Comparison of ENCODE assay signal across 9 mouse cellular contexts in genomic region chr7:118922441-118923202, GRCm38 (mm10).
DNase-seq lines count a peak whose midpoint lies in the region; ATAC-seq and TF ChIP-seq lines count a peak whose summit lies in the region.
"Had no signal": no experiment of that assay in that cellular context is flagged by ENCODE, and none has a peak within 500 bp of the region (broad histone marks: within the 10 kb centered on the region; RNA-seq: fewer than 3 reads in every experiment).

No protein-coding gene starts in this region.

- no peak overlapping the region for H3K9ac ChIP-seq in lung, embryonic 14.5 days
- no peak overlapping the region for H3K9ac ChIP-seq in heart, embryonic 13.5 days
- H3K9ac ChIP-seq in neural tube, embryonic 15.5 days (replicated peaks), result no peak overlapping the region

- H3K36me3 ChIP-seq in lung, embryonic 14.5 days (ENCODE audit: insufficient read depth), result no peaks in the 10 kb centered on the region
- no peaks in the 10 kb centered on the region for H3K36me3 ChIP-seq in heart, embryonic 13.5 days
- no peaks in the 10 kb centered on the region for H3K36me3 ChIP-seq in neural tube, embryonic 15.5 days

- WGBS in lung, embryonic 14.5 days, result 59% methylated on average over 4 of the region's 4 CpGs
- WGBS in heart, embryonic 13.5 days, result 48% methylated on average over 4 of the region's 4 CpGs
- 64% methylated on average over 4 of the region's 4 CpGs for WGBS in neural tube, embryonic 15.5 days

- H3K27me3 ChIP-seq in lung, embryonic 14.5 days (ENCODE audit: insufficient read depth, low read length), result no peaks in the 10 kb centered on the region
- 0 out of 2 replicates have a peak, but pooled peaks cover under 1% of the 10 kb centered on the region for H3K27me3 ChIP-seq in heart, embryonic 13.5 days (replicated peaks)
- no peaks in the 10 kb centered on the region for H3K27me3 ChIP-seq in neural tube, embryonic 15.5 days (replicated peaks)

- peak; percentile 60; the same call in 1 of the 2 replicates for ATAC-seq in lung, embryonic 14.5 days (ENCODE audit: insufficient read depth)
- ATAC-seq in heart, embryonic 13.5 days (ENCODE audit: extremely low read depth, insufficient number of reproducible peaks, low FRiP score, low TSS enrichment), result no peak
- peak; percentile 76 for ATAC-seq in neural tube, embryonic 15.5 days (ENCODE audit: low FRiP score)

- no peaks in the 10 kb centered on the region for H3K9me3 ChIP-seq in lung, embryonic 14.5 days (ENCODE audit: low read depth, low read length)
- no peaks in the 10 kb centered on the region for H3K9me3 ChIP-seq in heart, embryonic 13.5 days
- no peaks in the 10 kb centered on the region for H3K9me3 ChIP-seq in neural tube, embryonic 15.5 days (replicated peaks)

- no peak for TF ChIP-seq CTCF in lung, embryonic 14.5 days (IDR thresholded peaks at IDR 0.05; ENCODE audit: low read depth)

- H3K4me3 ChIP-seq in lung, embryonic 14.5 days (ENCODE audit: low read depth, low read length), result no peak overlapping the region
- no peak overlapping the region for H3K4me3 ChIP-seq in heart, embryonic 13.5 days
- H3K4me3 ChIP-seq in neural tube, embryonic 15.5 days (replicated peaks), result no peak overlapping the region

- H3K4me1 ChIP-seq in lung, embryonic 14.5 days (ENCODE audit: insufficient read depth), result no peaks in the 10 kb centered on the region
- peaks cover 7% of the 10 kb centered on the region for H3K4me1 ChIP-seq in heart, embryonic 13.5 days
- H3K4me1 ChIP-seq in neural tube, embryonic 15.5 days, result peaks cover 5% of the 10 kb centered on the region; the same call in 1 of the 2 replicates

- H3K27ac ChIP-seq in lung, embryonic 14.5 days (ENCODE audit: low read depth), result 0 out of 2 replicates have a peak overlapping the region, but pooled peaks have one; percentile 34
- H3K27ac ChIP-seq in heart, embryonic 13.5 days (replicated peaks), result 0 out of 2 replicates have a peak overlapping the region, but pooled peaks have one; percentile 31
- 0 out of 2 replicates have a peak overlapping the region, but pooled peaks have one; percentile 20 for H3K27ac ChIP-seq in neural tube, embryonic 15.5 days (replicated peaks)

- H3K4me2 ChIP-seq in lung, embryonic 14.5 days, result no peak overlapping the region
- H3K4me2 ChIP-seq in heart, embryonic 13.5 days, result no peak overlapping the region
- H3K4me2 ChIP-seq in neural tube, embryonic 15.5 days, result no peak overlapping the region
- H3K4me2 ChIP-seq: midbrain, embryonic 11.5 days had no signal

- peak; percentile 34 for DNase-seq in lung, embryonic 14.5 days
- DNase-seq in lung, postnatal 14 days, result no peak
- DNase-seq in T-cell, adult 2 months (ENCODE audit: low spot score), result peak; percentile 10
- no peak for DNase-seq in cerebellum, postnatal 25 days
- no peak for DNase-seq in lung, postnatal 4 days
- DNase-seq: left cerebral cortex, postnatal 4 days had no signal

Comparison
In these comparisons a context has a peak if more than half of its experiments do, and no peak if none do; other contexts are left out.
1. DNase-seq: peak in lung, embryonic 14.5 days (single experiment) and T-cell, adult 2 months (single experiment); none in lung, postnatal 14 days (single experiment), cerebellum, postnatal 25 days (0 of 2) and lung, postnatal 4 days (0 of 2).
2. Peak in every context shown above with its lines, with median percentiles within 50 percentile points of each other: H3K27ac ChIP-seq.